Mouse (Mus musculus) limb, embryonic 12.5 days (tissue): ENCODE data around the gene Rsph4a. TPM values are rescaled to one million over a fixed set of nuclear protein-coding genes. Genes with fewer than 3 reads are reported as not detected.
"Not testable (repeated sequence)": the region's sequence is repeated elsewhere in the genome, so short reads cannot be mapped to it uniquely, and the experiment has no call there.

Source experiments
- ATAC-seq: fragments of 200-750 bp; cut with Nextera tagmentation; 2 replicates; pipeline ENCODE4 v1.8.0; 2017; ENCODE audit warnings: low read depth, moderate TSS enrichment; ENCODE audit not compliant: insufficient number of reproducible peaks, insufficient read depth, low FRiP score, low TSS enrichment
- H3K27ac ChIP-seq: fragments of 300-500 bp; sonication (generic); 2 replicates; pipeline ENCODE4 v1.5.1; 2016; ENCODE audit warnings: mild to moderate bottlenecking, moderate library complexity
- H3K27me3 ChIP-seq: fragments of 300-500 bp; sonication (generic); 2 replicates; pipeline ENCODE4 v1.6.1; 2016; ENCODE audit warnings: mild to moderate bottlenecking, moderate library complexity
- H3K36me3 ChIP-seq: fragments of 300-500 bp; sonication (generic); 2 replicates; pipeline ENCODE4 v1.6.1; 2016; ENCODE audit warnings: mild to moderate bottlenecking, moderate library complexity
- H3K4me1 ChIP-seq: fragments of 300-500 bp; sonication (generic); replicated peaks from 2 replicates; pipeline ENCODE4 v1.6.1; 2016
- H3K4me2 ChIP-seq: fragments of 300-500 bp; sonication (generic); 2 replicates; pipeline ENCODE4 v1.6.1; 2016; ENCODE audit warnings: mild to moderate bottlenecking, moderate library complexity
- H3K4me3 ChIP-seq: fragments of 300-500 bp; sonication (generic); replicated peaks from 2 replicates; pipeline ENCODE4 v1.5.1; 2016; ENCODE audit warnings: mild to moderate bottlenecking
- H3K9ac ChIP-seq: fragments of 300-500 bp; sonication (generic); replicated peaks from 2 replicates; pipeline ENCODE4 v1.6.1; 2016; ENCODE audit warnings: mild to moderate bottlenecking, moderate library complexity
- H3K9me3 ChIP-seq: fragments of 300-500 bp; sonication (generic); 2 replicates; pipeline ENCODE4 v1.6.1; 2016; ENCODE audit warnings: mild to moderate bottlenecking, moderate library complexity
- WGBS: fragments of 180-500 bp; shearing (Covaris S2); methylation state at CpG from one replicate; pipeline ENCODE4 v1.1.7; 2016; 5-methylcytosine and 5-hydroxymethylcytosine counted together
- polyA plus RNA-seq: library from polyadenylated mRNA; unstranded; fragments of >200 nt; fragmentation: Nextera tagmentation; extraction: Ambion mirVana; gene quantifications from 2 replicates; pipeline ENCODE4 v1.2.1, GENCODE M21; 2016

The Rsph4a gene
- 0.05 TPM in 1 of 2 replicates, not detected in the other for polyA plus RNA-seq

- Histone ChIP-seq H3K4me1 (peaks cover 5% of the 10 kb centered on the region; the same call in 1 of the 2 replicates), H3K9me3 (no peaks in the 10 kb centered on the region), H3K27me3 (no peaks in the 10 kb centered on the region), H3K36me3 (no peaks in the 10 kb centered on the region), H3K4me2 (peak within 1 kb of the TSS; percentile 68), H3K4me3 (peak within 1 kb of the TSS; percentile 37), H3K9ac (peak within 1 kb of the TSS; percentile 35; the same call in 1 of the 2 replicates), H3K27ac (no peak within 1 kb of the TSS)
- peak; percentile 92 for ATAC-seq
- 8% methylated on average over 17 of the region's 17 CpGs for WGBS
Observed at GRCm38 (mm10) chr10:33904530-33905481, at the start of gene Rsph4a. TSS of gene Rsph4a (plus strand) at chr10:33905111.

- H3K4me1 ChIP-seq: no peaks in the 10 kb centered on the region
- H3K27ac ChIP-seq: no peak within 1 kb of the TSS
- no peak within 1 kb of the TSS for H3K4me2 ChIP-seq
- H3K36me3 ChIP-seq: no peaks in the 10 kb centered on the region
- no peaks in the 10 kb centered on the region for H3K9me3 ChIP-seq
- H3K27me3 ChIP-seq: no peaks in the 10 kb centered on the region
- no peak for ATAC-seq
- H3K4me3 ChIP-seq: no peak within 1 kb of the TSS
- H3K9ac ChIP-seq: no peak within 1 kb of the TSS
Observed at GRCm38 (mm10) chr10:33857421-33857820, 47.5 kb upstream of the Rsph4a start, which contains the start of gene Sult3a1. TSS of gene Sult3a1 (plus strand) at chr10:33857721.

- Histone ChIP-seq H3K9ac (no peak overlapping the region), H3K4me3 (no peak overlapping the region), H3K9me3 (no peaks in the 10 kb centered on the region), H3K4me2 (no peak overlapping the region), H3K36me3 (no peaks in the 10 kb centered on the region), H3K27me3 (no peaks in the 10 kb centered on the region), H3K4me1 (no peaks in the 10 kb centered on the region), H3K27ac (no peak overlapping the region)
- no peak for ATAC-seq
- 77% methylated on average over 2 of the region's 2 CpGs for WGBS
Observed at GRCm38 (mm10) chr10:33865994-33866393, 38.9 kb upstream of the Rsph4a start.

GRCm38 (mm10) chr10:33870441-33870840, 34.5 kb upstream of the Rsph4a start:
- Histone ChIP-seq H3K4me3 (no peak overlapping the region), H3K36me3 (no peaks in the 10 kb centered on the region), H3K4me1 (no peaks in the 10 kb centered on the region), H3K27me3 (no peaks in the 10 kb centered on the region), H3K4me2 (no peak overlapping the region), H3K9ac (no peak overlapping the region), H3K9me3 (no peaks in the 10 kb centered on the region), H3K27ac (no peak overlapping the region)
- no peak for ATAC-seq
- WGBS: 6% methylated on average over 1 of the region's 1 CpGs

GRCm38 (mm10) chr10:33872672-33873398, 32.1 kb upstream of the Rsph4a start:
- Histone ChIP-seq H3K4me1 (no peaks in the 10 kb centered on the region), H3K27me3 (no peaks in the 10 kb centered on the region), H3K4me3 (no peak overlapping the region), H3K9ac (no peak overlapping the region), H3K27ac (no peak overlapping the region), H3K36me3 (no peaks in the 10 kb centered on the region), H3K4me2 (no peak overlapping the region), H3K9me3 (no peaks in the 10 kb centered on the region)
- ATAC-seq: no peak
- WGBS: 78% methylated on average over 2 of the region's 2 CpGs

GRCm38 (mm10) chr10:33882411-33882810, 22.5 kb upstream of the Rsph4a start:
- not testable (repeated sequence) for H3K4me2 ChIP-seq, H3K27me3 ChIP-seq, H3K27ac ChIP-seq, H3K4me3 ChIP-seq, H3K9ac ChIP-seq, H3K4me1 ChIP-seq, ATAC-seq, H3K36me3 ChIP-seq
- 90% methylated on average over 2 of the region's 2 CpGs for WGBS
- peaks cover 19% of the 10 kb centered on the region for H3K9me3 ChIP-seq

- ATAC-seq: not testable (repeated sequence)
Observed at GRCm38 (mm10) chr10:33901520-33901919, 3.4 kb upstream of the Rsph4a start.

GRCm38 (mm10) chr10:33905489-33905888, 578 bp downstream of the Rsph4a start:
- Histone ChIP-seq H3K27ac (no peak overlapping the region), H3K4me3 (peak overlapping the region; percentile 37), H3K4me2 (peak overlapping the region; percentile 68), H3K9me3 (no peaks in the 10 kb centered on the region), H3K9ac (peak overlapping the region; percentile 35; the same call in 1 of the 2 replicates), H3K36me3 (no peaks in the 10 kb centered on the region), H3K27me3 (no peaks in the 10 kb centered on the region), H3K4me1 (peaks cover 5% of the 10 kb centered on the region; the same call in 1 of the 2 replicates)
- WGBS: 7% methylated on average over 6 of the region's 6 CpGs
- ATAC-seq: 0 out of 2 replicates have a peak, but pooled peaks have one; percentile 37

More at GRCm38 (mm10) chr10:33901520-33901919, 3.4 kb upstream of the Rsph4a start:
- not testable (repeated sequence) for H3K27ac ChIP-seq, H3K4me3 ChIP-seq, H3K9me3 ChIP-seq, H3K4me1 ChIP-seq, H3K4me2 ChIP-seq, H3K36me3 ChIP-seq, H3K27me3 ChIP-seq, H3K9ac ChIP-seq
- WGBS: 89% methylated on average over 1 of the region's 1 CpGs

GRCm38 (mm10) chr10:33940702-33941101, 35.8 kb downstream of the Rsph4a start:
- H3K9me3 ChIP-seq: no peaks in the 10 kb centered on the region
- no peak overlapping the region for H3K4me2 ChIP-seq
- ATAC-seq: no peak
- H3K4me3 ChIP-seq: no peak overlapping the region
- H3K36me3 ChIP-seq: peaks cover 74% of the 10 kb centered on the region
- H3K4me1 ChIP-seq: no peaks in the 10 kb centered on the region
- H3K9ac ChIP-seq: no peak overlapping the region
- H3K27me3 ChIP-seq: no peaks in the 10 kb centered on the region
- H3K27ac ChIP-seq: no peak overlapping the region

- H3K4me1 ChIP-seq: peaks cover 9% of the 10 kb centered on the region
- H3K9ac ChIP-seq: no peak overlapping the region
- no peak overlapping the region for H3K27ac ChIP-seq
- no peak overlapping the region for H3K4me2 ChIP-seq
- 90% methylated on average over 3 of the region's 3 CpGs for WGBS
- no peak overlapping the region for H3K4me3 ChIP-seq
- no peaks in the 10 kb centered on the region for H3K9me3 ChIP-seq
- H3K36me3 ChIP-seq: peaks cover 49% of the 10 kb centered on the region
- no peaks in the 10 kb centered on the region for H3K27me3 ChIP-seq
- no peak for ATAC-seq
Observed at GRCm38 (mm10) chr10:33945390-33945789, 40.5 kb downstream of the Rsph4a start.

GRCm38 (mm10) chr10:33946336-33946735, 41.4 kb downstream of the Rsph4a start:
- ATAC-seq: no peak
- H3K4me1 ChIP-seq: peaks cover 10% of the 10 kb centered on the region
- 90% methylated on average over 2 of the region's 2 CpGs for WGBS

More at GRCm38 (mm10) chr10:33946336-33946735, 41.4 kb downstream of the Rsph4a start:
- Histone ChIP-seq H3K9me3 (no peaks in the 10 kb centered on the region), H3K9ac (no peak overlapping the region), H3K36me3 (peaks cover 39% of the 10 kb centered on the region), H3K4me2 (no peak overlapping the region), H3K27ac (no peak overlapping the region), H3K4me3 (no peak overlapping the region), H3K27me3 (no peaks in the 10 kb centered on the region)
